Mouse (Mus musculus): Measurements from ENCODE around the gene Mturn.

The Mturn gene

GRCm38 (mm10) chr6:54680891-54681745, at the start of gene Mturn:
TSS of gene Mturn (plus strand) at chr6:54681624.
- peak; percentile 95 for DNase-seq

- DNase-seq, result no peak
These were observed 41.5 kb upstream of the Mturn start for GRCm38 (mm10) chr6:54639877-54640276.

- no peak for DNase-seq
These were observed 39.5 kb upstream of the Mturn start for GRCm38 (mm10) chr6:54641953-54642352.

- DNase-seq, result no peak
These were observed 38.2 kb upstream of the Mturn start for GRCm38 (mm10) chr6:54643181-54643580.

GRCm38 (mm10) chr6:54655471-54656095, 25.8 kb upstream of the Mturn start:
- DNase-seq, result no peak

- DNase-seq, result no peak
These were observed 23.6 kb upstream of the Mturn start for GRCm38 (mm10) chr6:54657861-54658260.

GRCm38 (mm10) chr6:54669868-54670267, 11.6 kb upstream of the Mturn start:
- DNase-seq, result no peak

GRCm38 (mm10) chr6:54672901-54673300, 8.5 kb upstream of the Mturn start:
- no peak for DNase-seq

- no peak for DNase-seq
These were observed 1.7 kb upstream of the Mturn start for GRCm38 (mm10) chr6:54679686-54680085.

GRCm38 (mm10) chr6:54681746-54682428, 463 bp downstream of the Mturn start:
- no peak for DNase-seq

GRCm38 (mm10) chr6:54684085-54684484, 2.7 kb downstream of the Mturn start:
- DNase-seq, result no peak

GRCm38 (mm10) chr6:54685103-54685502, 3.7 kb downstream of the Mturn start:
- DNase-seq, result no peak

GRCm38 (mm10) chr6:54685716-54686395, 4.4 kb downstream of the Mturn start:
- DNase-seq, result no peak

- DNase-seq, result no peak
These were observed 5.7 kb downstream of the Mturn start for GRCm38 (mm10) chr6:54686946-54687737.

GRCm38 (mm10) chr6:54688467-54689323, 7.3 kb downstream of the Mturn start:
- DNase-seq, result no peak

- no peak for DNase-seq
These were observed 8.3 kb downstream of the Mturn start for GRCm38 (mm10) chr6:54689686-54690085.

- DNase-seq, result no peak
These were observed 9.4 kb downstream of the Mturn start for GRCm38 (mm10) chr6:54690838-54691237.

GRCm38 (mm10) chr6:54691368-54692116, 10.1 kb downstream of the Mturn start:
- no peak for DNase-seq

GRCm38 (mm10) chr6:54692201-54692600, 10.8 kb downstream of the Mturn start:
- no peak for DNase-seq

- no peak for DNase-seq
These were observed 11.9 kb downstream of the Mturn start for GRCm38 (mm10) chr6:54693286-54693685.
